Mouse (Mus musculus) MEL (cell line): ENCODE data around the gene Phlda3. TPM values are rescaled to one million over a fixed set of nuclear protein-coding genes. Genes with fewer than 3 reads are reported as not detected.

Experiments
- DNase-seq: peaks from one replicate; pipeline ENCODE4 v3.0.0; 2011; ENCODE audit warnings: low read depth, low spot score
- H3K27ac ChIP-seq: 2 replicates; pipeline ENCODE4 v1.5.1; 2012; ENCODE audit warnings: low read depth, mild to moderate bottlenecking, control low read depth, low read length, moderate library complexity; ENCODE audit not compliant: control insufficient read depth
- H3K27me3 ChIP-seq, 2 experiments: fragments of 150-350 bp in 1 of 2; sonication (generic) in 1 of 2; 2 replicates each; pipeline ENCODE4 v1.6.1; 2012; ENCODE audit warnings: low read length in 2 of 2, mild to moderate bottlenecking in 2 of 2, improper control_type of control experiment in 1 of 2, moderate library complexity in 1 of 2; ENCODE audit not compliant: insufficient read depth in 2 of 2, control insufficient read depth in 1 of 2
- H3K36me3 ChIP-seq, 2 experiments: 2 replicates each; pipeline ENCODE4 v1.6.1; 2012 to 2014; ENCODE audit warnings: low read length in 2 of 2, improper control_type of control experiment in 1 of 2, inconsistent platforms in 1 of 2, mild to moderate bottlenecking in 1 of 2; ENCODE audit not compliant: insufficient read depth in 2 of 2, control insufficient read depth in 1 of 2
- H3K4me1 ChIP-seq, 2 experiments: fragments of 150-350 bp in 1 of 2; sonication (generic) in 1 of 2; 2 replicates each; pipeline ENCODE4 v1.6.1; 2012; ENCODE audit warnings: low read length in 2 of 2, improper control_type of control experiment in 1 of 2, mild to moderate bottlenecking in 1 of 2; ENCODE audit not compliant: insufficient read depth in 2 of 2, control insufficient read depth in 1 of 2
- H3K4me3 ChIP-seq, 2 experiments: fragments of 150-350 bp in 1 of 2; sonication (generic) in 1 of 2; 2 replicates each; pipeline ENCODE4 v1.5.1; 2012; ENCODE audit warnings: low read depth in 2 of 2, low read length in 2 of 2, mild to moderate bottlenecking in 2 of 2, moderate library complexity in 2 of 2, control low read depth in 1 of 2, improper control_type of control experiment in 1 of 2; ENCODE audit not compliant: control insufficient read depth in 1 of 2, insufficient read depth in 1 of 2
- H3K79me2 ChIP-seq: 2 replicates; pipeline ENCODE4 v1.6.1; 2012; ENCODE audit warnings: mild to moderate bottlenecking, low read length, moderate library complexity; ENCODE audit not compliant: control insufficient read depth, poor library complexity, insufficient read depth
- H3K9ac ChIP-seq: 2 replicates; pipeline ENCODE4 v1.6.1; 2012; ENCODE audit warnings: low read depth, mild to moderate bottlenecking, control low read depth, low read length, moderate library complexity; ENCODE audit not compliant: control insufficient read depth, poor library complexity, severe bottlenecking
- H3K9me3 ChIP-seq: fragments of 150-350 bp; sonication (generic); replicated peaks from 2 replicates; pipeline ENCODE4 v1.6.1; 2012; ENCODE audit warnings: mild to moderate bottlenecking, low read length, improper control_type of control experiment, moderate library complexity; ENCODE audit not compliant: insufficient read depth
- CHD1 ChIP-seq: IDR thresholded peaks from 2 replicates; pipeline ENCODE4 v1.6.1; 2012; ENCODE audit warnings: low read depth, mild to moderate bottlenecking, inconsistent platforms, low read length, improper control_type of control experiment
- EP300 ChIP-seq, 2 experiments: IDR thresholded peaks; 2 replicates each; pipeline ENCODE4 v1.6.1; 2011; ENCODE audit warnings: improper control_type of control experiment in 2 of 2, low read length in 2 of 2, low read depth in 1 of 2, mild to moderate bottlenecking in 1 of 2
- GATA1 ChIP-seq: IDR thresholded peaks from 2 replicates; pipeline ENCODE4 v1.6.1; 2011; ENCODE audit warnings: low read depth, low read length, improper control_type of control experiment
- NRF1 ChIP-seq: IDR thresholded peaks from 2 replicates; pipeline ENCODE4 v1.6.1; 2014; ENCODE audit warnings: low read depth, mild to moderate bottlenecking, inconsistent platforms, low read length, improper control_type of control experiment, moderate library complexity; ENCODE audit not compliant: poor library complexity, insufficient read depth, severe bottlenecking
- SIN3A ChIP-seq: IDR thresholded peaks from 2 replicates; pipeline ENCODE4 v1.6.1; 2012; ENCODE audit warnings: low read length, improper control_type of control experiment, inconsistent platforms
- SMC3 ChIP-seq: IDR thresholded peaks from 2 replicates; pipeline ENCODE4 v1.6.1; 2011; ENCODE audit warnings: low read depth, low read length, improper control_type of control experiment
- TCF12 ChIP-seq: IDR thresholded peaks from 2 replicates; pipeline ENCODE4 v1.6.1; 2014; ENCODE audit warnings: low read depth, mild to moderate bottlenecking, inconsistent platforms, low read length, improper control_type of control experiment, moderate library complexity
- USF1 ChIP-seq: IDR thresholded peaks from 2 replicates; pipeline ENCODE4 v1.6.1; 2014; ENCODE audit warnings: low read depth, mild to moderate bottlenecking, inconsistent platforms, low read length, improper control_type of control experiment, moderate library complexity
- ZC3H11A ChIP-seq: IDR thresholded peaks from 2 replicates; pipeline ENCODE4 v1.6.1; 2012; ENCODE audit warnings: low read depth, mild to moderate bottlenecking, inconsistent platforms, low read length, improper control_type of control experiment
- ZNF384 ChIP-seq: IDR thresholded peaks from 2 replicates; pipeline ENCODE4 v1.6.1; 2012; ENCODE audit warnings: low read depth, mild to moderate bottlenecking, inconsistent platforms, low read length, improper control_type of control experiment
- polyA plus RNA-seq, 2 experiments: library from polyadenylated mRNA; stranded (reverse) in 1 of 2; unstranded in 1 of 2; fragments of >175 nt in 1 of 2; fragments of >200 nt in 1 of 2; gene quantifications; 2 replicates each; pipeline versions ENCODE4 v1.2.1 to v1.2.4; 2012; ENCODE audit warnings: low replicate concordance in 2 of 2, low read depth in 1 of 2; ENCODE audit not compliant: insufficient read length in 2 of 2, insufficient read depth in 1 of 2, missing spikeins in 1 of 2
- total RNA-seq: library from RNA; depleted of rRNA; stranded (reverse); fragments of 300-350 nt; gene quantifications from 2 replicates; pipeline ENCODE4 v1.2.3, GENCODE M21; 2012

Gene Phlda3
- total and polyA plus RNA-seq, 3 experiments = 7.7 to 20.0 TPM; not detected in 1

DNA sequence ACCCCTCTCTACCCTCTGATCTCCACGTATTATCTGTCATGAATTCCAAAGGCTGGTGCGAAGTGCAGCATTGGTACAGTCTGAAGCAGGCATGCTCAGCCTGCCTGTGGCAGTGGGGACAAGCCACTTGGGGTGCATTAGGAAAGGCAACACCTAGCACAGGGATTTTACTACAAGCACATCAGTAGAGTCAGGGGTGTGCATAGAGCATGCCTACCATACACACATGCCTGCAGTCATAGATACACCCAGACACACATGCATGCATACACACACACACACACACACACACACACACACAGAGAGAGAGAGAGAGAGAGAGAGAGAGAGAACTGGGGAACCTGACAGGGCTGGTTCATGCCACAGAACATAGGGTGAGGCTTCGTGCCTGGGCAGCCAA, 46.3 kb downstream of the Phlda3 start:
- Histone ChIP-seq H3K79me2 (no peaks in the 10 kb centered on the region), H3K4me1 (no peaks in the 10 kb centered on the region; a peak in 1 of 4 replicates)
- no peak for TF ChIP-seq ZC3H11A
- TF ChIP-seq, all 39 proteins: peak for 0
- no peak overlapping the region for H3K9ac ChIP-seq
- H3K27ac ChIP-seq = no peak overlapping the region
- no peaks in the 10 kb centered on the region for H3K9me3 ChIP-seq
- no peak for DNase-seq
- no peak overlapping the region for H3K4me3 ChIP-seq
- H3K27me3 ChIP-seq = peaks cover 7 to 23% of the 10 kb centered on the region in 2 experiments
- H3K36me3 ChIP-seq = no peaks in the 10 kb centered on the region

DNA sequence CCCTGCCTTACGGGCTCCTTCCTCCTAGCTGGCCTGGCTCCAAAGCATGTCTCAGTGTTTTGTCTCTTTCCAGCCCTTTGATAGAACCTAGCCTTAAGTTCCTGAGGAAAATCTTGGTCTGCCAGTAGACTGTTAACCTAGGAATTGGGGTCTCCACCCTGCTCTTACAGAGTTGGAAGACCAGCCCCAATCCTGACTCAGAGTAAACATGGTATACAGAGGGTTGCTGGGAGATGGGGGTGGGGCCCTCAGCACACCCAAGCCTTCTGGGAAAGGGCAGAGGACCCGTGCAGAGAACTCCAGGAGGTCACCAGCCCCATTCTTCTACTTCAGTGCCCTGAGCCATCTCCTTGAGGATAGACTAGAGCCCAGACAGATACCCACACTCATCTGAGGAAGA, 46.7 kb downstream of the Phlda3 start:
- H3K4me1 ChIP-seq = no peaks in the 10 kb centered on the region; a peak in 1 of 4 replicates
- H3K79me2 ChIP-seq = no peaks in the 10 kb centered on the region
- no peaks in the 10 kb centered on the region for H3K9me3 ChIP-seq
- H3K36me3 ChIP-seq = no peaks in the 10 kb centered on the region
- no peak overlapping the region for H3K9ac ChIP-seq
- no peak overlapping the region for H3K27ac ChIP-seq
- no peak overlapping the region for H3K4me3 ChIP-seq
- TF ChIP-seq EP300 (IDR thresholded peaks at IDR 0.05; ENCODE audit: low read depth in 1 of 2, low read length in 2 of 2) (no peak), NRF1 (no peak), SIN3A (no peak), USF1 (no peak)
- peaks cover 7 to 24% of the 10 kb centered on the region in 2 experiments for H3K27me3 ChIP-seq
- no peak for DNase-seq

- Histone ChIP-seq H3K4me1 (no peaks in the 10 kb centered on the region; a peak in 1 of 4 replicates), H3K9me3 (no peaks in the 10 kb centered on the region), H3K27ac (no peak overlapping the region), H3K4me3 (no peak overlapping the region), H3K9ac (no peak overlapping the region), H3K27me3 (peaks cover 7 to 24% of the 10 kb centered on the region in 2 experiments), H3K79me2 (no peaks in the 10 kb centered on the region), H3K36me3 (no peaks in the 10 kb centered on the region)
- no peak for TF ChIP-seq ZNF384
- no peak for TF ChIP-seq TCF12
- TF ChIP-seq GATA1 = no peak
- TF ChIP-seq SMC3 = no peak
- no peak for TF ChIP-seq NRF1
- TF ChIP-seq CHD1 = no peak
- no peak for DNase-seq
Measured at GRCm38 (mm10) chr1:135813071-135813470, 47.2 kb downstream of the Phlda3 start.
